Mouse (Mus musculus): ENCODE measurements around the gene Unk. TPM values are rescaled to one million over a fixed set of nuclear protein-coding genes. Genes with fewer than 3 reads are reported as not detected.

Gene Unk
- polyA plus RNA-seq, 1 experiment from 2014 or later, result 15.0 TPM

DNA sequence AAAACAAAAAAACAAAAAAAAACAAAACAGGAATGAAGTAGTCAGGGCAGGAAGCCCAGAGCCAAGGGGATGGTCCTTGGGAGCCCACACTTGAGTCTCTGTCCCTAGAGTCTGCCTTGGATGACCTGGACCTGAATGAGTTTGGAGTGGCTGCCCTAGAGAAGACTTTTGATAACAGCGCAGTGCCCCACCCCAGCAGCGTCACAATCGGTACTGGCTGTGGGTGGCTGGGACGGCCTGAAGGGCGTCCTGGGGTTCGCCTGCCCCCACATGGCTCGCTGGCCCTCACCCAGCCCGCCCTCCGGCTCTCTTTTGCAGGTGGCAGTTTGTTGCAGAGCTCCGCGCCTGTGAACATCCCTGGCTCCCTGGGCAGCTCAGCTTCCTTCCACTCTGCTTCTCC is 25.8 kb downstream of the Unk start:
- no peaks in the 10 kb centered on the region for H3K27me3 ChIP-seq (replicated peaks; ENCODE audit: insufficient read depth, low read length)
- TF ChIP-seq EP300 (IDR thresholded peaks at IDR 0.05) (no peak), CTCF (IDR thresholded peaks at IDR 0.05) (no peak)
- no peaks in the 10 kb centered on the region for H3K9me3 ChIP-seq (ENCODE audit: low read length)
- ATAC-seq (no peak), DNase-seq (ENCODE audit: low spot score) (no peak)
- no peak overlapping the region for H3K27ac ChIP-seq (ENCODE audit: low read length)
- no peaks in the 10 kb centered on the region for H3K4me1 ChIP-seq (ENCODE audit: insufficient read depth, low read depth, low read length)
- peaks cover 18% of the 10 kb centered on the region for H3K36me3 ChIP-seq (ENCODE audit: insufficient read depth, low read length)
- 88% methylated on average over 10 of the region's 11 CpGs for WGBS
- no peak overlapping the region for H3K4me3 ChIP-seq (ENCODE audit: low read depth, low read length)
- H3K9ac ChIP-seq (replicated peaks; ENCODE audit: low read depth), result no peak overlapping the region
- H3K4me2 ChIP-seq (replicated peaks; ENCODE audit: low read depth, low read length), result no peak overlapping the region

DNA sequence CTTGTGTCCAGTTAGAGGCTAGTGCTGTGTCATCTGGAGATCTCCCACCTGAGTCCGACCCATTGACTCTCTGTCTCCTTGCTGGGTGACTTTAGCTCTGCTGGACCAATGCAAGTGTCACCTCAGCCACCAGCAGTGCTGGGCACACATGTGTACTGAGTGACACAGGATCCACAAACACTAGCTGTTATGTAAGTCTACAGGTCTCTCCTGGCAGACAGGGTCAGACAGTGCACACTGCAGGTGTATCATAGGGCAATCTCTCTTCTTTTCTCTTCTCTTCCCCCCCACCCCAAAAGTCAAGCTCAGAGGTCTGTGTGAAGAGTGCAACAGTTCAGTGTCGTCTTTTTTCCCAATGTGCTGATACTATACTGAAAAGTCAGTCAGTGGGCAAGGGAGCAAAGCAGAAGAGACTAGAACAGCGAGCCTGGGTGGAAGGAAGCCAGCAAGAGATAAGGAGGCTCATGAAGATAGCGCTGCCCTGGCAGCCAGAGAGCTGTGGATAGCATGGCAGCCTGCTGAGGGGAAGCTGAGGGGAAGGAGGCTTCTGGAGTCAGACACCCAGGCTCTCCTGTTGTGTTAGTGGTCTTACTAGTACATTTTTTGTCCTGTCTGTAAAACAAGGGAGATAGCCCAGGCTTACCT is 27.2 kb downstream of the Unk start:
- Histone ChIP-seq H3K27ac (ENCODE audit: low read length) (no peak overlapping the region), H3K9ac (replicated peaks; ENCODE audit: low read depth) (no peak overlapping the region), H3K4me3 (ENCODE audit: low read depth, low read length) (no peak overlapping the region), H3K4me2 (replicated peaks; ENCODE audit: low read depth, low read length) (no peak overlapping the region), H3K9me3 (ENCODE audit: low read length) (no peaks in the 10 kb centered on the region), H3K27me3 (replicated peaks; ENCODE audit: insufficient read depth, low read length) (no peaks in the 10 kb centered on the region), H3K4me1 (ENCODE audit: insufficient read depth, low read depth, low read length) (no peaks in the 10 kb centered on the region), H3K36me3 (ENCODE audit: insufficient read depth, low read length) (peaks cover 16% of the 10 kb centered on the region)
- TF ChIP-seq CTCF (IDR thresholded peaks at IDR 0.05) (no peak), EP300 (IDR thresholded peaks at IDR 0.05) (no peak)
- WGBS, result 67% methylated on average over 4 of the region's 4 CpGs
- DNase-seq (ENCODE audit: low spot score) (no peak), ATAC-seq (no peak)

DNA sequence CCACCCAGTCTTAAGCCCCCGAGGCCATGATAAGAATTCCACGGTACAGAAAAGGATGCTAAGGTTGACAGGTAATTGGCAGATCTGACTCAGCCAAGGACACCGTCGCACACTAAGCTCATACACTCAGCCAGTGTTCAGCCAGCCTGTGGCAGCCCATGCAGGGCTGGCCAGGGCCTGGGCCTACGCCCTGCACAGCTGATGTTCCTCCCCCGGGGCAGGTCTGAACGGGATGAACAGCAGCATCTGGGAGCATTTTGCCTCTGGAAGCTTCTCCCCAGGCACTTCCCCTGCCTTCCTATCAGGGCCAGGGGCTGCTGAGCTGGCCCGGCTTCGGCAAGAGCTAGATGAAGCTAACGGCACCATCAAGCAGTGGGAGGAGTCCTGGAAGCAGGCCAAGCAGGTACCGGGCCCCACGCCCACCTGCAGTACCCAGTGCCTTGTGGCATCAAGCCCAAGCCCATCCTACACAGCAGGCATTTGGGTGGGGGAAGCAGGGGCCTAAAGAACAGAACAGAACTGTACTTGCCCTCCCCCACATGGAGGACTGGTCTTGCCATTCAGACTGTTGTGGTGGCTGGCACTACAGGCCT is 28.0 kb downstream of the Unk start:
- no peaks in the 10 kb centered on the region for H3K9me3 ChIP-seq (ENCODE audit: low read length)
- ATAC-seq (no peak), DNase-seq (ENCODE audit: low spot score) (no peak)
- no peak overlapping the region for H3K4me3 ChIP-seq (ENCODE audit: low read depth, low read length)
- no peaks in the 10 kb centered on the region for H3K27me3 ChIP-seq (replicated peaks; ENCODE audit: insufficient read depth, low read length)
- 71% methylated on average over 12 of the region's 12 CpGs for WGBS
- TF ChIP-seq EP300 (IDR thresholded peaks at IDR 0.05) (no peak), CTCF (IDR thresholded peaks at IDR 0.05) (no peak)
- no peak overlapping the region for H3K27ac ChIP-seq (ENCODE audit: low read length)
- no peaks in the 10 kb centered on the region for H3K4me1 ChIP-seq (ENCODE audit: insufficient read depth, low read depth, low read length)
- H3K9ac ChIP-seq (replicated peaks; ENCODE audit: low read depth), result no peak overlapping the region
- H3K36me3 ChIP-seq (ENCODE audit: insufficient read depth, low read length), result peaks cover 14% of the 10 kb centered on the region
- H3K4me2 ChIP-seq (replicated peaks; ENCODE audit: low read depth, low read length), result no peak overlapping the region

DNA sequence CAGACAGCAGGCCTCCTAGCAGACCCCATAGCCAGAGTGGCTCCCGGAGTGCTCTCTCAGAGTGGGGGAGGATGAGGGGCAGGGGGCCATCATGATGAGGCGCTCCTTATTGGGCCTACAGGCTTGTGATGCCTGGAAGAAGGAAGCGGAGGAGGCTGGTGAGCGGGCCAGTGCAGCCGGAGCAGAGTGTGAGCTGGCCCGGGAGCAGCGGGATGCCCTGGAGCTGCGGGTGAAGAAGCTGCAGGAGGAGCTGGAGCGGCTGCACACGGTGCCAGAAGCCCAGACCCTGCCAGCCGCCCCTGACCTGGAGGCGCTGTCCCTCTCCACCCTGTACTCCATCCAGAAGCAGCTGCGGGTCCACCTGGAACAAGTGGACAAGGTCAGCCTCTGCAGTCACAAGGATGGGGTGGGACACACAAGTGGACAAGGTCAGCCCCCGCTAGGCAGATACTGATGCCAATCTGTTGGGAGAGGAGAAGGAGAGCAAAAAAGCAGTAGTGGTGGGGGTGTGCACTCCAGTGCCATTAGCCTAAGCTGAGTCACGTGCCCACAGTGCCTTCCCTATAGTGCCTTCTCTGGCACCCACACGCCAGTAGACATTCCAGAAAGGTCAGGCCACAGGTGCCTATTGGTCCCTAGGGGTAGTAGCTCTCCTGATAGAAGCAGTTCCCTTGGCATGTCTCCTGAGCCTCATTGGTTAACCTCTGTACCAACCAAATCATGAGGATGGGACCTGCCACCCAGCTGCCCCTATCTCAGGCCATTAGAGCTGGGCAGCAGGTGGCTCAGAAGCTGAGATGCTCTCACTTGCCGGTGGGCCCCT is 29.0 kb downstream of the Unk start:
- H3K9ac ChIP-seq (replicated peaks; ENCODE audit: low read depth), result no peak overlapping the region
- no peak overlapping the region for H3K4me3 ChIP-seq (ENCODE audit: low read depth, low read length)
- no peaks in the 10 kb centered on the region for H3K4me1 ChIP-seq (ENCODE audit: insufficient read depth, low read depth, low read length)
- peak overlapping the region; percentile 89; the same call in 1 of the 2 replicates for H3K27ac ChIP-seq (ENCODE audit: low read length)
- H3K4me2 ChIP-seq (replicated peaks; ENCODE audit: low read depth, low read length), result no peak overlapping the region
- no peaks in the 10 kb centered on the region for H3K9me3 ChIP-seq (ENCODE audit: low read length)
- TF ChIP-seq CTCF (IDR thresholded peaks at IDR 0.05) (no peak), EP300 (IDR thresholded peaks at IDR 0.05) (no peak)
- peaks cover 14% of the 10 kb centered on the region for H3K36me3 ChIP-seq (ENCODE audit: insufficient read depth, low read length)
- ATAC-seq, result no peak
- no peaks in the 10 kb centered on the region for H3K27me3 ChIP-seq (replicated peaks; ENCODE audit: insufficient read depth, low read length)
- whole genome bisulfite sequencing, result 84% methylated on average over 17 of the region's 17 CpGs
- no peak for DNase-seq (ENCODE audit: low spot score)

DNA sequence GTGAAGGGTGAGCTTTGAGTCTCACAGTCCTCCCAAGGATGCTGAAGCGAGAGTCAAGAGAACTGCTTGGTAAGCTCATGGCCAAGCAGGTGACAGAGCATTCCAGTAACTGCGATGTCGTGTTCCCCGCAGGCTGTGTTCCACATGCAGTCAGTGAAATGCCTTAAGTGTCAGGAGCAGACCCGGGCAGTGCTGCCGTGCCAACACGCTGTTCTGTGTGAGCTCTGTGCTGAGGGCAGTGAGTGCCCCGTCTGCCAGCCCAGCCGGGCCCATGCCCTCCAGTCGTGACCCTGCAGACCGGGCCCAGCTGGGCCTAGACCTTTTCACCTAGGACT is 29.5 kb downstream of the Unk start:
- whole genome bisulfite sequencing, result 77% methylated on average over 11 of the region's 11 CpGs
- no peak overlapping the region for H3K4me3 ChIP-seq (ENCODE audit: low read depth, low read length)
- no peaks in the 10 kb centered on the region for H3K27me3 ChIP-seq (replicated peaks; ENCODE audit: insufficient read depth, low read length)
- H3K9me3 ChIP-seq (ENCODE audit: low read length), result no peaks in the 10 kb centered on the region
- peak overlapping the region; percentile 89 for H3K27ac ChIP-seq (ENCODE audit: low read length)
- H3K9ac ChIP-seq (replicated peaks; ENCODE audit: low read depth), result no peak overlapping the region
- H3K36me3 ChIP-seq (ENCODE audit: insufficient read depth, low read length), result peaks cover 14% of the 10 kb centered on the region
- no peaks in the 10 kb centered on the region for H3K4me1 ChIP-seq (ENCODE audit: insufficient read depth, low read depth, low read length)
- no peak for DNase-seq (ENCODE audit: low spot score)
- no peak overlapping the region for H3K4me2 ChIP-seq (replicated peaks; ENCODE audit: low read depth, low read length)
- no peak for TF ChIP-seq CTCF (IDR thresholded peaks at IDR 0.05)
- ATAC-seq, result no peak

DNA sequence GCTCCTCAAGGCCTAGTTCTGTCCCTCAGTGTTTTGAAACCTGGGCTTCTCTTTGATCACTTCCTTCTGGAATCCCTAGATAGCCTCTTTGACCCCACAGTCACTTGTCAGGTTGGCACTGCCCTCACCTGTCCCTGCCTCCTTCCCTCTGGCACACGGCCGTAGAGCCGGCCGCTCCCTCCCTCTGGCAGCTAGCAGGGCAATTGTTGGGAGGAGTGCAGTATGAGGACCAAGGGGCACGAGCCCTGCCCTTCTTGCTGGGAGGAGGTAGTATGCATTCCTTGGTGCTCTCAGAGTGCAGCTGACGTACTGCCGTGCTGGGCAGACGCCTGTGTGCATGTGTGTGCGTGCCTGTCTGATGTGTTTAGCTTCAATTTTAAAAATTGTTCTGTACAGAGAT is 30.5 kb downstream of the Unk start:
- Histone ChIP-seq H3K4me2 (replicated peaks; ENCODE audit: low read depth, low read length) (no peak overlapping the region), H3K9me3 (ENCODE audit: low read length) (no peaks in the 10 kb centered on the region), H3K27ac (ENCODE audit: low read length) (peak overlapping the region; percentile 89), H3K4me3 (ENCODE audit: low read depth, low read length) (no peak overlapping the region), H3K4me1 (ENCODE audit: insufficient read depth, low read depth, low read length) (no peaks in the 10 kb centered on the region), H3K27me3 (replicated peaks; ENCODE audit: insufficient read depth, low read length) (no peaks in the 10 kb centered on the region), H3K36me3 (ENCODE audit: insufficient read depth, low read length) (peaks cover 14% of the 10 kb centered on the region), H3K9ac (replicated peaks; ENCODE audit: low read depth) (no peak overlapping the region)
- TF ChIP-seq CTCF (IDR thresholded peaks at IDR 0.05), result no peak
- peak; percentile 79 for TF ChIP-seq EP300 (IDR thresholded peaks at IDR 0.05)
- DNase-seq (ENCODE audit: low spot score) (peak; percentile 94), ATAC-seq (peak; percentile 94)
- 54% methylated on average over 9 of the region's 9 CpGs for WGBS

All from lung, postnatal 0 days (tissue).